Mouse (Mus musculus) bone marrow macrophage, adult 2 months (primary cell): ENCODE measurements at regions not wholly inside any gene's neighbourhood (a gene's known extent, or its start where the extent isn't known, plus 50 kb on each side); places are given as distances from the start of the nearest gene placed in this dataset.

Source experiments
- CTCF ChIP-seq: IDR thresholded peaks from 2 replicates; pipeline ENCODE4 v1.5.1; 2012; ENCODE audit warnings: low read depth, mild to moderate bottlenecking, low read length, moderate library complexity
- POLR2A ChIP-seq: IDR thresholded peaks from 2 replicates; pipeline ENCODE4 v1.6.1; 2012; ENCODE audit warnings: mild to moderate bottlenecking, low read depth, low read length, borderline replicate concordance

DNA sequence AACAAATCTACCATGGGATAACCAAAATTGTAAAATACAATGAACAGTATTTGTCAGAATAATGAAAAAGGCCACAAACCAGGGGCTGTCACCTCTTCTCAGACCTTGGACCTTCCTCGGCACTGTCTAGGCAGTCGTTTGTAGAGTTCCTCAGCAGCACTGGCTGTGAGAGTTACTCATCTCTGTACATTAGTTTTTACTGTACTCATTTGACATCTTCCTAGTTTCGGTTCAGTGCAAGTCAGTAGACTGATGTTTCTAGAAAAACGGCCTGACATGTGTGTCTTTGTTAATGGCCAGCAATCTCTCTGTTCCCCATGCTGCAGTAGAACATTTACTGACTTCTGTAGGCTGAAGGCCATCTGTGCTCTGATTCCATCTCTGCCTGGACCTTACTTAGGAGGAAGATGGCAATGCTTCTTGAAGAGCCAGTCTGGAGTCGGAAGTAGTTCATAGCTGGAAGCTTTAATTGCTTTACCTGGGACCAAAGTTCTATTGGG is 537.1 kb downstream of the Hace1 start:
- TF ChIP-seq CTCF, result no peak
- TF ChIP-seq POLR2A, result no peak
